Mouse (Mus musculus) embryo, embryonic 11.5 days (tissue): ENCODE measurements at regions not wholly inside any gene's neighbourhood (a gene's known extent, or its start where the extent isn't known, plus 50 kb on each side); places are given as distances from the start of the nearest gene placed in this dataset.
A peak's percentile ranks its signal among the peaks of the same experiment; 100 is the strongest.

Experiments used
- DNase-seq: peaks from one replicate; pipeline ENCODE4 v3.0.0-alpha.2; 2012; ENCODE audit warnings: low read depth, low spot score

DNA sequence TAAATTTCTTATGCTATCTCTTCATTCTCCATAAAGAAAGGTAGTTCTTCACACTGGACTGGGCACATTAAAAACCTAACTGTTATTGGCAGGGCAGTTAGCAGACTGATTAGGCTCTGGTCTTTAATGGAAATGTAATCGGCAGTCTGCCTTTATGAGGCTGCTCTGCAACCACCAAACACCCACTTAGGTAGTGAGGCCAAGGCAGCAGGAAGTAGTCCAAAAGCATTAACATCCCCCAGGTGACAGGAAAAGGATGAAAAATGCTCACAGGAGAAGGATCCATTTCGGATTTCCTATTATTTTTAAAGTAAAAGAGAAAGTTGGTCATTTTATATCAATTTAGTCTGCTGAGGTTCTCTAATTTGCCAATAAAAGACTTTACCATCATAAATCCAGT lies 528.9 kb upstream of the Dppa4 start:
- no peak for DNase-seq

DNA sequence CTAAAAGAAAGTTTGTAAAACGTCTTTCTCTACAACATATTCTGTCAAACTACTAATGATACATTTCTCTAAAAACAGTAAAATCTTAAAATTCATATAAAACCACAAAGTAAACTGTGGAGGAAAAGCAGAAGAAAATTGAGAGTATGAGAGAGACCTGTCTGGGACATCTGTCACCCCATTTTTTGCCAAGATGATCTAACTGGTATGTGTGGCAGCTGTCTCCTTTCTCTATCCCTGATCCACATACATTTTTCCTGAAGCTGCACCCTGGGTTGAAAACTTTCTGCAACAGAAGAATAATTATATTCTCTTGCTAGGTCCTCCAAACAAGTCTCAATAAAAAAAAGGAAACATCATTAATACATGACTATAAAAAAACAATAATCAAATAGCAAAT lies 525.2 kb upstream of the Dppa4 start:
- no peak for DNase-seq

DNA sequence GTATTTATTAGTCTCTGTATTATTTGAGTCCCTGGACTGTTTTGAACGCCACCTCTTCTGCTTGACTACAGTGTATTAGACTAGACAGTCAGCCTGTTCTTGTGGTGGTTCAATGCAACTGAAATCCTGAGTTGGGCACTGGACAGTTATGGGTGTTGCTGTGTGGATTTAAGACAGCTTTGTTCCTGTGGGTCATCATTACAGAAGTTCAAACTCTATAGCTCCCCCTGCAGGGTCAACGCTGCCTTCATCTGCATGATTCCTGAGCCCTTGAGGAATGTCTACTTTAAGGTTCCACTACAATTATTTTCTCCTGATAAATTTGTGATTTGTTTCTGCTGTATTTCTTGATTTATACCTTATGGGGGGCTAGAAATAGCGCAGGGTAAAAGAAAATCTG lies 517.8 kb upstream of the Dppa4 start:
- DNase-seq: peak; percentile 13

DNA sequence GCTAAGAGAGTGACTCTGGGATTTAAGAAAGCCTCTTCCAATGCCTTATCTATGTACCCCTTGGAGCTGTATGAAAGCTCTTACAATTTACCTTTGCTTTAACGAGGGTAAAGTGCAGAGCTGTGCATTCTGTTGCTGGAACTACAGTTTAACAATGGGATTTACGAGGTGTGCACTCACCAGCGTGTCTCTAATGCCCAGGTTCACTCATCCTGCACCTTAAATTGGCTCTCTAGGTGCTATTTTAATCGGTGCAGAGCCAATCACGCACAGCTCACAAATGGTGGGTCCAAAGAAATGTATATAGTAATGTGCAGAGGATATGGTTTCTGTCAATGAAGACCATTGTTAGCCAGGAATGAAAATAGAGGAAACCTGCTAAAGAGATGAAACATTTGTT lies 495.0 kb upstream of the Dppa4 start:
- no peak for DNase-seq

DNA sequence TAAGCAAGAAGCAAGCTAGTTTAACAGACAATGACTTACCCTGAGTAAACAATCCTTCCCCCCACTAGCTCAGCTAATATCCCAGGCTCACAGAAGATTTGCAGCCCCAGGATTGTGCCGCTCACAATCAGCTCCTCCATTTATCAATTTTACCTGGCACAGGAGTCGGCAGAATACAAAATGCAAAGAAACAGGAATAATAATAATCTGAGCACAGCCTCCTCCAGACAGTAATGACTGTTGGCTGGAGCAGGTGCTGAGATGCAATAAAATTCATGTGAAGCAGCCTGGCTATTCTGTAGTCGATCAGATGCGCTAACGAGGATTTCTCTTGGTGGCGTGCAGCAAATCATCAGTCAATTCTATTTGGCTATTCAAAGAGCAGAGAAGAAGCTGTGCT lies 492.9 kb upstream of the Dppa4 start:
- no peak for DNase-seq

DNA sequence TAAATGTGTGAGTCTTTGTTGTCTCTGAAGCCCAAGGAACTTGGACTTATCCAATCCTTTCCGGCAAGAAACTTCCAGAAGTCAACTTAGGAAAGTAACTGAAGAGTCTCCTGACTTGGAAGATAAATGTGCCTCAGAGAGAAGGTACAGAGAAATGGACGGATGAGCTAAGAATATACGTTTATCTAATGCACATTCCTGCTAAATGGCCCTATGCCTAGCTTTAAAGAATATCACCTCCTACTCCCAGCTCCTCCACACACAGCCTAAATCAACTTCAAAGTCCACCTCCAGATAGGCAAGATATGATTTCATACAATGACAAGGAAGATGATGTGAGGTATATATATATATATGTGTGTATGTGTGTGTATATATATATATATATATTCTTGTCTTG lies 492.1 kb upstream of the Dppa4 start:
- no peak for DNase-seq

DNA sequence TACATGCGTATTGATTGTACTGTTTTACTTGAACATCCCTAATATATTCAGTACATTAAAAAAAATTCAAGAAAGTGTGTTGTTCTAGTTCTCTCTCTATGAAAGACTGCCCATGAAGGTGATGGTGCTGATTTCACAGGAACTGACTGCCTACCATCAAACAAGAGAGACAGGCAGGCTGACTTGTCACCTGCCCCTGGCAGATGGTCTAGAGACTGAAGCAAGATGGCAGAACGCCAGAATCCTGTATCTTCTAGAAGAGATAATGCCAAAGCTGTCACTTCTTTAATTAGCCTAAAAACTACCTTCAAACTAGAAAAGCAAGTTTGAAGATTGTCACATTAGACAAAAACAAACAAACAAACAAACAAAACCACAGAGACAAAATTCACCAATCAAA lies 484.7 kb upstream of the Dppa4 start:
- DNase-seq: no peak

DNA sequence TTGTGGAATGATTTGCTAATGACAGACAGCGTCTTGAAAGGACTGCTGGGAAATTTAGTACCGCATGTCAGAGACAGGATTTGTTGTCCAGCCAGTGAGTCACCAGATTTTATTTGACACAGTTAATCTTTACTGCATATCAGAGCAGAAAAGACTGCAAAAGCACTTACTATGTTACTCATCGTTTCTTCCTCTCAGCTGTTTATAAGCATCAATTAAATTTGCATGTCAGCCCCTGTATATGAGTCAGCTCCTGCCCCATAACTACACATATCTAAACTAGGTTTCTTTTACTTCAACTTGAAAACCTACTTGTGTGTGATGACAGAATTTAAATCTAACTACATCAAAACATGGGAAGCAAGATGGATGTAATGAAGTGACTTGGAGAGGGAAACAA lies 440.4 kb upstream of the Dppa4 start:
- DNase-seq: no peak

DNA sequence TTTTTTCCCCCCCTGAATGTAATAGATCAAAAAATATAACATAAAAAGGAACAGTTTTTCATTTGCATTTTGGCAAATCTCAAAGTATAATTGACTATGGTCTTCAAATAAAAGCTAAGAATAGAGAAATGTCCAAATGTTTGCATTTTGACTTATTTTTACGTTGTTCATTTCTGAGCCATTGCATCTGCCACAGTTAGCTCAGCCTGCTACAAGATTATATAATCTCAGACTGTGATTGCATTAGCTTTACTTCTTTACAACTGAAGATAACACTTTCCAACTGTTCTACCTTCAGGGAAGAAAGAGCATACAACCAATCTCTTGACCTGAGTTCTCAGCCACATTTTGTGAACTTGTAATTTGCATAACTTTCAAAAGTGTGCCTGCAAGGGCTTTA lies 431.9 kb upstream of the Dppa4 start:
- no peak for DNase-seq

DNA sequence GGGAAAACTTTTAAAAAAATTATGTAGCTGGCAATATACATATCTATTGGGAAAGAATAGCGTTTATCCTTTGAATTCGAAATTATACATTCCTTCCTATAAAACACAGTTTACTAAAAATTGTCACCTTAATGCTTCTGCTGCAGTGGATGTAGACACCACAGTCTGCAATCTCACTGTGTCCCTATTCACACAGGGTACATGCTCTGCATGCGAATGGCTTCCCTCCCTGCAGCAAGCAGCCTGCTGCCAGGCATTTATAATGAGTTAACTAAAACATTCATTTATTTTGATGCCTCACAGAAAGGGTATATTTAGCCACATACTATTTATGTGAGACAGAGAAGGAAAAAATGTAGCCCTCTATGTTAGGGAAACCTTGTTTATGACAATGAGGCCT lies 423.7 kb upstream of the Dppa4 start:
- no peak for DNase-seq

DNA sequence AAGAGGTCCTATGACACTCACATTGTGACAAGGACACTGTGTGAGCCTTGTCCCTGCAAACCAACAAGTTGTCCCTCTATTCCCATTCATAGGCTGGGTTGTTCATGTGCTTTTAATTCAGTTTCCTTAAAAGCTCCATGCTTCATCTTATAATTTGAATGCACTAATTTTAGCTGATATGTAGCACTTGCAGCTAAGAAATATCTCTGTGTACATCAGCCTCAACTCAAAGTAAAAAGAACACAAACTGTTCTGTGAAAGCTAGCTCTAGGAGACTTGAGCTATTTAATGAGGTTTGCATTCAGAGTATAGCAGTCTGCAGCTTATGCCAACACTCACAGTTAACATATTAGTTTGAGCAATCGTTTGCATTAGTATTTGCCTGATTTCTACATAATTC lies 408.3 kb upstream of the Dppa4 start:
- no peak for DNase-seq

DNA sequence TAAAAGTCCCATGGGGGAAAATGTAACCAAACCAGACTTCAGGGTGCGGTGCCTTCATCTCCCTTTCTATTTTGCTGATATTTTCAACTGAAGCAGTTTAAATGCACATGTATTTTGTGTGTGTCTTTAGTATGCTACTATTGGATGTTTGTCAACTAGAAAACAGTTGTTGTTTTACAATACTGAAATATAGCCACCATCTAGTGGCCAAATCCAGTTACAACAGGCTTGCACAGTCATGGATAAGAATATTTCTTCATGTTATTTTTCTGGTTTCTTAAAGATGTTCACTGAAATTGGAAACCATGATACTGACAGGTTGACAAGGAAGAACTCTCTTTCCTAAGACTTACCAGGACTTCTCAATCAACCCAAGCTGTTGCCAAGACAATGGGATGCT lies 400.1 kb upstream of the Dppa4 start:
- DNase-seq: no peak

DNA sequence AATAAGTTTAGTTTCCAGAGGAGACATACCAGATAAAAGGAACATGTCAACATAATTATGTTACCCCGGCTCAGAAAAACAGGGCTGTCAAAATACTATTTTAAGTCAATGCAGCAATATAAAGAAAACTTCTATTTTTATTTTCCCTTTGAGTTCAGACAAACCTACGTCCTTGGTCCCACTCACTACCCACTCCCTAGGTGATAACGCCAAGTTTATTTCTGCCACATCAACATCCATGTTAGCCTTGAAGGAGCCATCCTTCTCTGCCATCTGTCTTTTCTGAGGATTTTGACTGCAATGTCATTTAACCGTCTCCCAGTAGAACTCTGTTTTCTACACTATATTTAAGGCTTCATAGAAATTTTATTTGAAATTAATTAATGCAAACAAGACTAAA lies 396.5 kb upstream of the Dppa4 start:
- DNase-seq: no peak

DNA sequence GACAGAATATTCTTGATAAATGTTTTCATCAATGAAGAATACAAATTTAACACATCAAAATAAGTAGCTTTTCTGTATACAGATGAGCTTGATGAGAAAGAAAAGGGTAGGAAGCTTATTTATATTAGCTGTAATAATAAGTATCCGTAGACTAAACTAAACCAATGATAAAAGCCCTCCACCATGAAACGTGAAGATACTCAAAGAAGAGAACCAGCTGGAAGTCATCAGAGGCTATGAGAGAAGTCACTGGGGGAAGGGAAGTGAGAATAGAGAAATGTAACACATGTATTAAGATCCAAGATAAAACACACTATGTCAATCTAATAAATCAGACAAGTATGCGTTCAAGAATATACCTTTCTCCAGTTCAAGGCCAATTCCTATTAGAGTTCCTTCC lies 382.7 kb upstream of the Dppa4 start:
- no peak for DNase-seq

DNA sequence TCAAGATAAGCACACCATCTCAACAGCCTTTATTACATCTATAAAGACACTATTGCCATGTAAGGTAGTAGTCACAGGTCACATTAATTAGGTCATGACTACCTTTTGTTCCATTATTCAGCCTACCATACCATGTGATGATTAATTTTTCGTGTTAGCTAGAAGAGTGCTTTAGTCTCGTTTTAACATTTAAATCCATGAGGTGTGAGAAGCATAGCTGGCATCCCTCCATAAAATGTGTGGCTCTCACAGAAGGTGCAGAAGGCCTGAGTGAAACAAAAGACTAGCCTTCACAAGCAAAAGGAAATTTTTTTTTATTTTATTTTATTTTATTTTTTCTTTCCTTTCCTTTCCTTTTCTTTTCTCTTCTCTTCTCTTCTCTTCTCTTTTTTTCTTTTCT lies 345.5 kb upstream of the Dppa4 start:
- DNase-seq: no peak
